Mouse (Mus musculus): ENCODE data around the gene Ppp1r15a. TPM values are rescaled to one million over a fixed set of nuclear protein-coding genes. Genes with fewer than 3 reads are reported as not detected.

The Ppp1r15a gene
- polyA plus RNA-seq, 1 experiment from 2014 or later = 21.4 TPM

GRCm38 (mm10) chr7:45568601-45569473, 42.8 kb upstream of the Ppp1r15a start:
- Histone ChIP-seq H3K9ac (ENCODE audit: low read depth, low read length) (no peak overlapping the region; the same call in 1 of the 2 replicates), H3K4me2 (ENCODE audit: low read length) (peak overlapping the region; percentile 59), H3K27me3 (ENCODE audit: insufficient read depth, low read length) (no peaks in the 10 kb centered on the region), H3K27ac (peak overlapping the region; percentile 89), H3K9me3 (replicated peaks; ENCODE audit: low read length) (no peaks in the 10 kb centered on the region), H3K4me1 (replicated peaks; ENCODE audit: insufficient read depth, low read length) (peaks cover 20% of the 10 kb centered on the region), H3K36me3 (ENCODE audit: insufficient read depth, low read length) (no peaks in the 10 kb centered on the region), H3K4me3 (replicated peaks; ENCODE audit: low read depth, low read length) (peak overlapping the region; percentile 25; the same call in 1 of the 2 replicates)
- TF ChIP-seq CTCF (IDR thresholded peaks at IDR 0.05; ENCODE audit: low read depth) = no peak
- 80% methylated on average over 10 of the region's 10 CpGs for WGBS
- ATAC-seq (replicated peaks; ENCODE audit: low FRiP score, low read depth) = no peak
- DNase-seq (ENCODE audit: low spot score) = no peak

GRCm38 (mm10) chr7:45567780-45568516, 41.9 kb upstream of the Ppp1r15a start:
- Histone ChIP-seq H3K9me3 (replicated peaks; ENCODE audit: low read length) (no peaks in the 10 kb centered on the region), H3K27me3 (ENCODE audit: insufficient read depth, low read length) (no peaks in the 10 kb centered on the region), H3K4me2 (ENCODE audit: low read length) (peak overlapping the region; percentile 59), H3K9ac (ENCODE audit: low read depth, low read length) (peak overlapping the region; percentile 15), H3K36me3 (ENCODE audit: insufficient read depth, low read length) (no peaks in the 10 kb centered on the region), H3K4me3 (replicated peaks; ENCODE audit: low read depth, low read length) (peak overlapping the region; percentile 25; the same call in 1 of the 2 replicates), H3K27ac (peak overlapping the region; percentile 89), H3K4me1 (replicated peaks; ENCODE audit: insufficient read depth, low read length) (peaks cover 17% of the 10 kb centered on the region)
- 3% methylated on average over 24 of the region's 24 CpGs for WGBS
- ATAC-seq (replicated peaks; ENCODE audit: low FRiP score, low read depth) (peak; percentile 97), DNase-seq (ENCODE audit: low spot score) (peak; percentile 98)
- TF ChIP-seq CTCF (IDR thresholded peaks at IDR 0.05; ENCODE audit: low read depth) = no peak; the same call in 1 of the 2 replicates

- Histone ChIP-seq H3K9ac (ENCODE audit: low read depth, low read length) (peak overlapping the region; percentile 15; the same call in 1 of the 2 replicates), H3K27ac (peak overlapping the region; percentile 89), H3K9me3 (replicated peaks; ENCODE audit: low read length) (no peaks in the 10 kb centered on the region), H3K4me1 (replicated peaks; ENCODE audit: insufficient read depth, low read length) (peaks cover 15% of the 10 kb centered on the region), H3K4me2 (ENCODE audit: low read length) (peak overlapping the region; percentile 59; the same call in 1 of the 2 replicates), H3K4me3 (replicated peaks; ENCODE audit: low read depth, low read length) (no peak overlapping the region), H3K27me3 (ENCODE audit: insufficient read depth, low read length) (no peaks in the 10 kb centered on the region), H3K36me3 (ENCODE audit: insufficient read depth, low read length) (no peaks in the 10 kb centered on the region)
- DNase-seq (ENCODE audit: low spot score) (no peak), ATAC-seq (replicated peaks; ENCODE audit: low FRiP score, low read depth) (no peak)
- TF ChIP-seq CTCF (IDR thresholded peaks at IDR 0.05; ENCODE audit: low read depth) = no peak
- WGBS = 58% methylated on average over 8 of the region's 8 CpGs
Observed at GRCm38 (mm10) chr7:45567112-45567779, 41.2 kb upstream of the Ppp1r15a start.

- no peaks in the 10 kb centered on the region for H3K9me3 ChIP-seq (replicated peaks; ENCODE audit: low read length)
- H3K9ac ChIP-seq (ENCODE audit: low read depth, low read length) = no peak overlapping the region
- no peak for TF ChIP-seq CTCF (IDR thresholded peaks at IDR 0.05; ENCODE audit: low read depth)
- no peaks in the 10 kb centered on the region for H3K36me3 ChIP-seq (ENCODE audit: insufficient read depth, low read length)
- H3K27ac ChIP-seq = no peak overlapping the region
- no peak for DNase-seq (ENCODE audit: low spot score)
- H3K4me3 ChIP-seq (replicated peaks; ENCODE audit: low read depth, low read length) = no peak overlapping the region
- peaks cover 8% of the 10 kb centered on the region; the same call in 1 of the 2 replicates for H3K4me1 ChIP-seq (replicated peaks; ENCODE audit: insufficient read depth, low read length)
- ATAC-seq (replicated peaks; ENCODE audit: low FRiP score, low read depth) = no peak
- H3K27me3 ChIP-seq (ENCODE audit: insufficient read depth, low read length) = no peaks in the 10 kb centered on the region
- WGBS = 92% methylated on average over 9 of the region's 9 CpGs
- no peak overlapping the region for H3K4me2 ChIP-seq (ENCODE audit: low read length)
Observed at GRCm38 (mm10) chr7:45565446-45565845, 39.4 kb upstream of the Ppp1r15a start.

GRCm38 (mm10) chr7:45564811-45565210, 38.7 kb upstream of the Ppp1r15a start:
- DNase-seq (ENCODE audit: low spot score) (no peak), ATAC-seq (replicated peaks; ENCODE audit: low FRiP score, low read depth) (no peak)
- no peak overlapping the region for H3K9ac ChIP-seq (ENCODE audit: low read depth, low read length)
- no peak for TF ChIP-seq CTCF (IDR thresholded peaks at IDR 0.05; ENCODE audit: low read depth)
- H3K4me3 ChIP-seq (replicated peaks; ENCODE audit: low read depth, low read length) = no peak overlapping the region
- no peak overlapping the region for H3K4me2 ChIP-seq (ENCODE audit: low read length)
- no peaks in the 10 kb centered on the region for H3K36me3 ChIP-seq (ENCODE audit: insufficient read depth, low read length)
- H3K4me1 ChIP-seq (replicated peaks; ENCODE audit: insufficient read depth, low read length) = peaks cover 8% of the 10 kb centered on the region; the same call in 1 of the 2 replicates
- no peak overlapping the region for H3K27ac ChIP-seq
- no peaks in the 10 kb centered on the region for H3K9me3 ChIP-seq (replicated peaks; ENCODE audit: low read length)
- no peaks in the 10 kb centered on the region for H3K27me3 ChIP-seq (ENCODE audit: insufficient read depth, low read length)
- WGBS = 68% methylated on average over 2 of the region's 2 CpGs

Measured in kidney, postnatal 0 days (tissue).